Mouse (Mus musculus) heart, embryonic 13.5 days (tissue): ENCODE measurements around the gene Foxj3. TPM values are rescaled to one million over a fixed set of nuclear protein-coding genes. Genes with fewer than 3 reads are reported as not detected.

Experiments used
- polyA plus RNA-seq: library from polyadenylated mRNA; unstranded; fragments of >200 nt; fragmentation: Nextera tagmentation; extraction: Ambion mirVana; gene quantifications from 2 replicates; pipeline ENCODE4 v1.2.1, GENCODE M21; 2015

The Foxj3 gene
- polyA plus RNA-seq, 1 experiment from 2014 or later: 19.1 TPM

Other genes with a start within 250 kb of the Foxj3 start
- 536 TPM in 2 replicates for gene Ybx1, start 242.4 kb upstream of the Foxj3 start, polyA plus RNA-seq
- 50.7 and 60.6 TPM in 2 replicates for gene Ppih, start 216.5 kb upstream of the Foxj3 start, polyA plus RNA-seq
- gene Ccdc30, start 121.5 kb upstream of the Foxj3 start, polyA plus RNA-seq: 1.9 and 2.9 TPM in 2 replicates
- gene Ppcs, start 114.6 kb upstream of the Foxj3 start, polyA plus RNA-seq: 28.0 and 28.9 TPM in 2 replicates
- gene Zmynd12, start 114.2 kb upstream of the Foxj3 start, polyA plus RNA-seq: 0.13 and 0.29 TPM in 2 replicates
- 4.1 and 4.4 TPM in 2 replicates for gene Rimkla, start 44.4 kb upstream of the Foxj3 start, polyA plus RNA-seq
- gene Frg2f1, start 2.5 kb downstream of the Foxj3 start, polyA plus RNA-seq: 2.9 and 5.6 TPM in 2 replicates
- not detected in 2 replicates for gene Guca2a, start 100.7 kb downstream of the Foxj3 start, polyA plus RNA-seq
- not detected in 2 replicates for gene Guca2b, start 122.0 kb downstream of the Foxj3 start, polyA plus RNA-seq
- 5.0 and 5.5 TPM in 2 replicates for gene Hivep3, start 196.8 kb downstream of the Foxj3 start, polyA plus RNA-seq